Mouse (Mus musculus) hindbrain, embryonic 14.5 days (tissue): ENCODE results near the gene Hscb. TPM values are rescaled to one million over a fixed set of nuclear protein-coding genes. Genes with fewer than 3 reads are reported as not detected.

Experiments
- ATAC-seq: fragments of 200-750 bp; cut with Nextera tagmentation; 2 replicates; pipeline ENCODE4 v1.8.0; 2017; ENCODE audit warnings: moderate number of reproducible peaks, mild to moderate bottlenecking, moderate TSS enrichment, moderate library complexity; ENCODE audit not compliant: low FRiP score
- DNase-seq: peaks from one replicate; pipeline ENCODE4 v3.0.0-alpha.2; 2015; ENCODE audit warnings: low spot score
- H3K27ac ChIP-seq: fragments of 300-500 bp; sonication (generic); 2 replicates; pipeline ENCODE4 v1.5.1; 2014; ENCODE audit warnings: mild to moderate bottlenecking, moderate library complexity
- H3K27me3 ChIP-seq: fragments of 300-500 bp; sonication (generic); 2 replicates; pipeline ENCODE4 v1.6.1; 2014; ENCODE audit warnings: mild to moderate bottlenecking, low read length, mixed read lengths; ENCODE audit not compliant: control insufficient read depth, insufficient read depth
- H3K36me3 ChIP-seq: fragments of 300-500 bp; sonication (generic); replicated peaks from 2 replicates; pipeline ENCODE4 v1.6.1; 2014; ENCODE audit not compliant: control insufficient read depth, insufficient read depth
- H3K4me1 ChIP-seq: fragments of 300-500 bp; sonication (generic); replicated peaks from 2 replicates; pipeline ENCODE4 v1.6.1; 2014; ENCODE audit warnings: antibody characterized with exemption, low read length, mixed read lengths; ENCODE audit not compliant: control insufficient read depth, insufficient read depth
- H3K4me2 ChIP-seq: fragments of 300-500 bp; sonication (generic); replicated peaks from 2 replicates; pipeline ENCODE4 v1.6.1; 2014; ENCODE audit warnings: mild to moderate bottlenecking, moderate library complexity
- H3K4me3 ChIP-seq: fragments of 300-500 bp; sonication (generic); replicated peaks from 2 replicates; pipeline ENCODE4 v1.5.1; 2014; ENCODE audit warnings: mild to moderate bottlenecking, low read length
- H3K9ac ChIP-seq: fragments of 300-500 bp; sonication (generic); 2 replicates; pipeline ENCODE4 v1.6.1; 2014
- H3K9me3 ChIP-seq: fragments of 300-500 bp; sonication (generic); 2 replicates; pipeline ENCODE4 v1.6.1; 2016; ENCODE audit warnings: low read length; ENCODE audit not compliant: control insufficient read depth
- WGBS: fragments of 180-500 bp; shearing (Covaris S2); extraction: QIAGEN DNeasy Blood & Tissue Kit; methylation state at CpG from one replicate; pipeline ENCODE4 v1.1.7; 2014; 5-methylcytosine and 5-hydroxymethylcytosine counted together
- polyA plus RNA-seq: library from polyadenylated mRNA; unstranded; fragments of >200 nt; fragmentation: Nextera tagmentation; extraction: Ambion mirVana; gene quantifications from 2 replicates; pipeline ENCODE4 v1.2.1, GENCODE M21; 2014

The Hscb gene
- polyA plus RNA-seq, 1 experiment from 2014 or later, result 10.3 TPM

DNA sequence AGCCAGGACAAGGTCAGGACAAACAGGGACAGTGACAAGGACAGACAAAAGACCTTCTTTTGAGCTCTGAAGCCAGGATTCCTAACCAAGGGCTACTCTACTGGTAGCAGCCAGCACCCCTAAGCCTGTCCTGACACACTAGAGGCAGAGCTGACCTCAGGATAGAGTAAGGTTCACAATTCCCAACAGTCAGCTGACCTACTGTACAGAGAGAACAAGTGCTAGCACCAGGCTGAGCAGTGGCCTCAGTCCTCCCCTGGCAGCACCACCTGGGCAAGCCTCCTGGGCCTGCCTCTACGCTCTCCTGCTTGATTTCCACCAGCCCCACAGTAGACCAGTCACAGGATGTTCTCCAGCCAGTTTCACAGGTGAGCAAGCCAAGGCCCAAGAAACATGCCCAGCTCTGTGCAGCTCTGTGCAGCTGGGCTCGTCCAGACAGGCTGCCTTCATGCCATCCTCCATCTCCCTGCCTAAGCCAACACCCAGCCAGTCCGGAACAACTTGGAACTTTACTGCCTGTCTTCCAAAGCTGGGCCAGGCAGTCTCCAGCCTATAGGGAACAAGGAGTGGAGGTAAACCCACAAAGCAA is 38.4 kb downstream of the Hscb start:
- Histone ChIP-seq H3K27ac (no peak overlapping the region), H3K27me3 (no peaks in the 10 kb centered on the region), H3K9ac (no peak overlapping the region), H3K36me3 (peaks cover 74% of the 10 kb centered on the region), H3K4me2 (no peak overlapping the region), H3K9me3 (no peaks in the 10 kb centered on the region), H3K4me3 (no peak overlapping the region), H3K4me1 (peaks cover 3% of the 10 kb centered on the region)
- WGBS, result 98% methylated on average over 3 of the region's 3 CpGs
- ATAC-seq, result no peak
- no peak for DNase-seq

DNA sequence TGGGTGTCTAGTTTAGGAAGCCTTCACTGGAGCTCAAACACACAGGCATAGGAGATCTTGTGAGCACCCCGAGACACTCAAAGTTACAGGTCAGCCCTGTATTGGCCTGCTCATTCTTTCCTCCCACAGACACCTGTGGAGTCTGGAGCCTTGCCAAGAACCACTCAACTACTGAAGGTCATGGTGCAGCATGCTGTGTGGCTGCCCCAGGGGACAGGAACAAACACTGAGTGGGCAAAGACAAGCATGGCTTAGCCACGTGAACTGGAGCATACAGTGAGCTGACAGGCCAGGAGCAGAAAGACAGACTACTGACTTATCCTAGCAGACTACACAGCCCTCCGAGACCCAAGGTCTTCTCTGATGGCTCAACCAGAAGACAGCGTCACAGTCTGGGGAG is 41.9 kb downstream of the Hscb start:
- Histone ChIP-seq H3K27me3 (no peaks in the 10 kb centered on the region), H3K9ac (no peak overlapping the region), H3K27ac (no peak overlapping the region), H3K4me2 (no peak overlapping the region), H3K4me1 (no peaks in the 10 kb centered on the region), H3K4me3 (no peak overlapping the region), H3K9me3 (no peaks in the 10 kb centered on the region), H3K36me3 (peaks cover 87% of the 10 kb centered on the region)
- no peak for DNase-seq
- no peak for ATAC-seq
- 70% methylated on average over 4 of the region's 4 CpGs for WGBS

- no peak overlapping the region for H3K27ac ChIP-seq
Measured at GRCm38 (mm10) chr5:110794363-110794762, 45.2 kb downstream of the Hscb start.

GRCm38 (mm10) chr5:110788684-110789083 is 50.9 kb downstream of the Hscb start:
- Histone ChIP-seq H3K27ac (no peak overlapping the region), H3K36me3 (peaks cover 92% of the 10 kb centered on the region), H3K4me3 (no peak overlapping the region), H3K4me2 (no peak overlapping the region), H3K9me3 (no peaks in the 10 kb centered on the region), H3K9ac (no peak overlapping the region), H3K27me3 (no peaks in the 10 kb centered on the region), H3K4me1 (no peaks in the 10 kb centered on the region)
- peak; percentile 69 for DNase-seq
- ATAC-seq, result peak; percentile 66; the same call in 1 of the 2 replicates
- WGBS, result 68% methylated on average over 5 of the region's 5 CpGs

More at GRCm38 (mm10) chr5:110794363-110794762, 45.2 kb downstream of the Hscb start:
- Histone ChIP-seq H3K4me2 (no peak overlapping the region), H3K36me3 (peaks cover 99% of the 10 kb centered on the region), H3K4me3 (no peak overlapping the region), H3K27me3 (no peaks in the 10 kb centered on the region), H3K4me1 (no peaks in the 10 kb centered on the region), H3K9me3 (no peaks in the 10 kb centered on the region), H3K9ac (no peak overlapping the region)
- ATAC-seq (no peak), DNase-seq (no peak)
- WGBS, result 89% methylated on average over 7 of the region's 7 CpGs

GRCm38 (mm10) chr5:110786081-110786835 is 53.3 kb downstream of the Hscb start:
- no peak overlapping the region for H3K4me3 ChIP-seq
- H3K27ac ChIP-seq, result no peak overlapping the region
- H3K4me2 ChIP-seq, result no peak overlapping the region
- H3K4me1 ChIP-seq, result no peaks in the 10 kb centered on the region
- 79% methylated on average over 11 of the region's 11 CpGs for WGBS
- ATAC-seq (no peak), DNase-seq (no peak)
- no peaks in the 10 kb centered on the region for H3K27me3 ChIP-seq
- H3K9ac ChIP-seq, result no peak overlapping the region
- H3K9me3 ChIP-seq, result no peaks in the 10 kb centered on the region
- H3K36me3 ChIP-seq, result peaks cover 67% of the 10 kb centered on the region

GRCm38 (mm10) chr5:110783150-110783549 is 56.4 kb downstream of the Hscb start:
- Histone ChIP-seq H3K27me3 (no peaks in the 10 kb centered on the region), H3K27ac (no peak overlapping the region), H3K4me3 (no peak overlapping the region), H3K4me1 (peaks cover 6% of the 10 kb centered on the region; the same call in 1 of the 2 replicates), H3K9me3 (no peaks in the 10 kb centered on the region), H3K4me2 (no peak overlapping the region), H3K9ac (no peak overlapping the region), H3K36me3 (peaks cover 36% of the 10 kb centered on the region)
- DNase-seq, result no peak
- ATAC-seq, result no peak
- WGBS, result 73% methylated on average over 8 of the region's 8 CpGs

GRCm38 (mm10) chr5:110781529-110782238 is 57.9 kb downstream of the Hscb start:
- DNase-seq, result no peak
- Histone ChIP-seq H3K4me3 (no peak overlapping the region), H3K9me3 (no peaks in the 10 kb centered on the region), H3K36me3 (peaks cover 22% of the 10 kb centered on the region), H3K27me3 (no peaks in the 10 kb centered on the region), H3K4me1 (peaks cover 6% of the 10 kb centered on the region; the same call in 1 of the 2 replicates), H3K9ac (no peak overlapping the region), H3K27ac (no peak overlapping the region), H3K4me2 (no peak overlapping the region)
- no peak for ATAC-seq
- 85% methylated on average over 7 of the region's 7 CpGs for WGBS

DNA sequence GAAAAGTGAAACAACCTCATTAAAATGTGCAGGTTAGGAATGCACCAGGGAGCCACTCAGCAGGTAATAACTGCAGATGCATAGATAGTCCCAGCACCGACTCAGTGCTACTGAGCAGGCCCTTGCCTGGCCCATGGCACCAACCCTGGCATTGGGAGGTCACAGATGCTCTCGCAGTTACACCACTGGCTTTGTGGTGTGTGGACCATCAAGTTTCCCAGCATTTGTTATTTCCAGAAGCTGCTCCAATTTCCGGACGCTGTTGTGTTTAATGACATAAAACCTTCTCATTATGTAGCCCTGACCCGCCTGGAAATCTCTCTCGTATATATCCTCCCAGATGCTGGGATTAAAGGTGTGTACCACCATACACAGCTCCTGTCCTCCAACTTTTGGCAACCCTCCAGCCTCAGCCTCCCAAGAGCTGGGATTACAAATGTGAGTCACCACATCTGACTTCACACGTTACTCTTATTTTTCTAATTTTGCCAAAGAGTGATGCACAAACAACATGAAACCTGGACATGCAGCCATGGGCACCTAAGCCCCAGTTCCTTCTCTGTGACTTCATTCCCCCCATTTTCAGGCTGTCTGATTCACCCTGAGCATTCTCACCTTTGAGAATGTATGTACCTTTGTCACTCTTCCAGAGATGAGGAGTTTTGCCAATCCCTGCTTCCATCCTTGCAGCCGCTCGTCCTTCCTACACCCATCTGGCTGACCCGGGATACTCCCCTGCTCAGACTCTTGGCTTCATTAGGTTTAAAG is 58.6 kb downstream of the Hscb start:
- Histone ChIP-seq H3K4me1 (peaks cover 6% of the 10 kb centered on the region; the same call in 1 of the 2 replicates), H3K4me2 (peak overlapping the region; percentile 92), H3K9me3 (no peaks in the 10 kb centered on the region), H3K9ac (peak overlapping the region; percentile 73), H3K27ac (no peak overlapping the region), H3K4me3 (peak overlapping the region; percentile 69), H3K36me3 (peaks cover 22% of the 10 kb centered on the region), H3K27me3 (no peaks in the 10 kb centered on the region)
- DNase-seq, result no peak
- ATAC-seq, result peak; percentile 58; the same call in 1 of the 2 replicates
- whole genome bisulfite sequencing, result 59% methylated on average over 10 of the region's 10 CpGs
